Mouse (Mus musculus) thymus, adult 2 months (tissue): ENCODE data around the gene Ttc7. TPM values are rescaled to one million over a fixed set of nuclear protein-coding genes. Genes with fewer than 3 reads are reported as not detected.

Experiments used
- DNase-seq: peaks from one replicate; pipeline ENCODE4 v3.0.0; 2021
- H3K27ac ChIP-seq: fragments of 200-500 bp; 2 replicates; pipeline ENCODE4 v1.5.1; 2012; ENCODE audit warnings: low read length, control low read depth; ENCODE audit not compliant: control insufficient read depth, insufficient read depth
- H3K27me3 ChIP-seq: fragments of 200-500 bp; 2 replicates; pipeline ENCODE4 v1.6.1; 2012; ENCODE audit warnings: mild to moderate bottlenecking, low read length, moderate library complexity, mixed read lengths; ENCODE audit not compliant: control insufficient read depth, insufficient read depth
- H3K36me3 ChIP-seq: fragments of 200-500 bp; 2 replicates; pipeline ENCODE4 v1.6.1; 2012; ENCODE audit warnings: mild to moderate bottlenecking, low read length, moderate library complexity; ENCODE audit not compliant: control insufficient read depth, insufficient read depth
- H3K4me1 ChIP-seq: fragments of 200-500 bp; replicated peaks from 2 replicates; pipeline ENCODE4 v1.6.1; 2012; ENCODE audit warnings: low read length; ENCODE audit not compliant: control insufficient read depth, insufficient read depth
- H3K4me3 ChIP-seq: fragments of 200-500 bp; 2 replicates; pipeline ENCODE4 v1.5.1; 2012; ENCODE audit warnings: mild to moderate bottlenecking, low read length, control low read depth, moderate library complexity; ENCODE audit not compliant: control insufficient read depth, insufficient read depth
- CTCF ChIP-seq: fragments of 200-500 bp; IDR thresholded peaks from 2 replicates; pipeline ENCODE4 v1.5.1; 2012; ENCODE audit warnings: mild to moderate bottlenecking, control low read depth, low read length, moderate library complexity, borderline replicate concordance; ENCODE audit not compliant: control insufficient read depth, poor library complexity, insufficient read depth; ENCODE audit errors: extremely low read depth
- POLR2A ChIP-seq: fragments of 200-500 bp; IDR thresholded peaks from 2 replicates; pipeline ENCODE4 v1.6.1; 2012; ENCODE audit warnings: mild to moderate bottlenecking, low read length, control low read depth, moderate library complexity; ENCODE audit not compliant: control insufficient read depth, poor library complexity, insufficient read depth; ENCODE audit errors: extremely low read depth
- WGBS: fragments of 180-500 bp; shearing (Covaris S2); methylation state at CpG from one replicate; pipeline ENCODE4 v1.1.7; 2018; 5-methylcytosine and 5-hydroxymethylcytosine counted together
- polyA plus RNA-seq: library from polyadenylated mRNA; depleted of rRNA; stranded (reverse); fragments of >200 nt; gene quantifications from 2 replicates; pipeline ENCODE4 v1.2.3, GENCODE M21; 2012

The Ttc7 gene
- polyA plus RNA-seq, 1 experiment = 93.6 TPM

GRCm38 (mm10) chr17:87355456-87355855 is 72.8 kb downstream of the Ttc7 start:
- peaks cover 15% of the 10 kb centered on the region for H3K36me3 ChIP-seq
- no peak for TF ChIP-seq POLR2A
- TF ChIP-seq CTCF = no peak
- no peak overlapping the region for H3K4me3 ChIP-seq
- H3K27ac ChIP-seq = no peak overlapping the region
- peaks cover 9% of the 10 kb centered on the region for H3K4me1 ChIP-seq
- no peak for DNase-seq
- H3K27me3 ChIP-seq = no peaks in the 10 kb centered on the region
- over 99% methylated on average over 8 of the region's 8 CpGs for WGBS

GRCm38 (mm10) chr17:87356261-87356660 is 73.6 kb downstream of the Ttc7 start:
- 99% methylated on average over 5 of the region's 5 CpGs for WGBS
- peaks cover 15% of the 10 kb centered on the region for H3K36me3 ChIP-seq

DNA sequence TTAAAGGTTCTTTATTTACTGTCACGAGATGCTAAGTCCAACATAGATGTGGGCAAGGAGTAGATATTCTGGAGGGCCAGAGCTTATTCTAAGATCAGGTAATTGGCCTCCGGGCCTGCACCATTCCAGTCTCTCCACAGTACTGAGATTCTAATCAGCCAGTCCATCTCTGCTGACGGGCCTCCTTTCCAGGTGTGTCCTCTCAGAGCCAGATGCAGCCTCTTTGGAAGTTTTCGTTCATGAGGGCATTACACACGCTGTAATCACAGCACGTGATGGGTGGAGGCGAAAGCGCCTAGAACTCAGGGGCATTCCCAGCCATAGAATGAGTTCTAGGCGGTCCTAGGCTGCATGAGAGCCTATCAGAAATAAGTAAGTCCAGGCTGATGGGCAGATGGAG is 74.8 kb downstream of the Ttc7 start:
- TF ChIP-seq CTCF (no peak), POLR2A (no peak)
- Histone ChIP-seq H3K4me1 (peaks cover 21% of the 10 kb centered on the region), H3K27ac (no peak overlapping the region), H3K27me3 (no peaks in the 10 kb centered on the region), H3K4me3 (no peak overlapping the region), H3K36me3 (peaks cover 20% of the 10 kb centered on the region)
- 98% methylated on average over 9 of the region's 9 CpGs for WGBS
- no peak for DNase-seq

More at GRCm38 (mm10) chr17:87356261-87356660, 73.6 kb downstream of the Ttc7 start:
- DNase-seq = no peak
- H3K27ac ChIP-seq = no peak overlapping the region
- no peak overlapping the region for H3K4me3 ChIP-seq
- TF ChIP-seq POLR2A (no peak), CTCF (no peak)
- H3K4me1 ChIP-seq = peaks cover 16% of the 10 kb centered on the region
- no peaks in the 10 kb centered on the region for H3K27me3 ChIP-seq

DNA sequence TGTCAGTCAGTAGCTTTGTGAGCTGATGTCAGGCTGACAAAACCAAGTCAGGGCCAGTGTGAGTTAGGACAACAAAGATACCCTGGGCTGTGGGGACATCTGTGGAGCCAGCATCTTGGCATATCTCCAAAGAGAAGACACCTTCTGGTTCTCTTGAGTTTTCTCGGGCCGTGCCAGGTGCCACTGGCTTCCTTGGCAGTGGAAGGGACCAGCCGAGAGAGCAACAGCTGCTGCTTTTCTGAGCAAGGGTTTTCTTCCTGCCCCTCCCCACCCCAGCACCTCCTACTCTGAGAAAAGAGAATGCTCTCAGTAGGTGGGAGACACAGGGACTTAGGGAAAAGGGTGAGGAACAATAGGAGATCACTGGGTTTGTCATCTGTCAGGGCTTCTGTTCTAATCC is 78.4 kb downstream of the Ttc7 start:
- peaks cover 27% of the 10 kb centered on the region for H3K4me1 ChIP-seq
- no peaks in the 10 kb centered on the region for H3K27me3 ChIP-seq
- 24% methylated on average over 3 of the region's 3 CpGs for WGBS
- TF ChIP-seq CTCF (no peak), POLR2A (no peak)
- H3K4me3 ChIP-seq = no peak overlapping the region
- H3K27ac ChIP-seq = peak overlapping the region; percentile 40; the same call in 1 of the 2 replicates
- peaks cover 4% of the 10 kb centered on the region for H3K36me3 ChIP-seq
- DNase-seq = peak; percentile 30

- no peak overlapping the region for H3K27ac ChIP-seq
- 94% methylated on average over 15 of the region's 15 CpGs for WGBS
- peaks cover 4% of the 10 kb centered on the region for H3K36me3 ChIP-seq
- peaks cover 33% of the 10 kb centered on the region for H3K4me1 ChIP-seq
- H3K27me3 ChIP-seq = no peaks in the 10 kb centered on the region
- DNase-seq = no peak
- no peak for TF ChIP-seq CTCF
- TF ChIP-seq POLR2A = no peak
- H3K4me3 ChIP-seq = no peak overlapping the region
Measured at GRCm38 (mm10) chr17:87364108-87364507, 81.4 kb downstream of the Ttc7 start.

DNA sequence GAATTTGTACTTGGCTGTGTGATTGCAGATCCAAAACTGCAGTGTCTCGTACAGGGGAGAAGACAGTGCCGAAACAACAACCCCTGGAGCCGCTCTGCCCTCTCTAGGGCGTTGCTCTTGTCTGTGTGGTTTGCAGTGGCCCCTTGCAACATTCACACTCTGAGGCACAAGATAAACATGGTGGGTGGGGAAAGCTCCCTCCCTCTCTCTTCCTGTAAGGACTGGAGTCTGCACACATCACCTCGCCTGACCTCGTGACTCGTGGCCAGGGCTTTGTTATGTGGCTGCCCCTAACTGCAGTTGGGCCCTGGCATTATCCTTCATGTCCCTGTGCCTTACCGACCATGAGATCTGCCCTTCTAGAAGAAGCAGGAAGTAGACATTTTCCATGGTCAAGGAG is 82.6 kb downstream of the Ttc7 start:
- H3K4me3 ChIP-seq = no peak overlapping the region
- H3K36me3 ChIP-seq = peaks cover 4% of the 10 kb centered on the region
- WGBS = 70% methylated on average over 8 of the region's 8 CpGs
- no peaks in the 10 kb centered on the region; the same call in 1 of the 2 replicates for H3K27me3 ChIP-seq
- no peak for DNase-seq
- no peak for TF ChIP-seq CTCF
- TF ChIP-seq POLR2A = no peak
- H3K4me1 ChIP-seq = peaks cover 27% of the 10 kb centered on the region
- H3K27ac ChIP-seq = no peak overlapping the region

- Histone ChIP-seq H3K27me3 (no peaks in the 10 kb centered on the region; the same call in 1 of the 2 replicates), H3K27ac (no peak overlapping the region), H3K4me1 (peaks cover 16% of the 10 kb centered on the region), H3K4me3 (no peak overlapping the region), H3K36me3 (peaks cover 4% of the 10 kb centered on the region)
- DNase-seq = no peak
- 69% methylated on average over 2 of the region's 2 CpGs for WGBS
- TF ChIP-seq CTCF (no peak), POLR2A (no peak)
Measured at GRCm38 (mm10) chr17:87366520-87366919, 83.8 kb downstream of the Ttc7 start.
